Comparison of ENCODE assay signal across 10 mouse cellular contexts in genomic region chr12:110537751-110538150, GRCm38 (mm10).
DNase-seq lines count a peak whose midpoint lies in the region; ATAC-seq and TF ChIP-seq lines count a peak whose summit lies in the region.
"Had no signal": no experiment of that assay in that cellular context is flagged by ENCODE, and none has a peak within 500 bp of the region (broad histone marks: within the 10 kb centered on the region; RNA-seq: fewer than 3 reads in every experiment).

No protein-coding gene starts in this region.

- H3K27me3 ChIP-seq in kidney, adult 2 months (replicated peaks; ENCODE audit: control insufficient read depth, insufficient read depth, low read length): no peaks in the 10 kb centered on the region
- H3K27me3 ChIP-seq in kidney, postnatal 0 days (ENCODE audit: insufficient read depth, low read length): no peaks in the 10 kb centered on the region
- H3K27me3 ChIP-seq: embryonic facial prominence, embryonic 13.5 days; hindbrain, embryonic 15.5 days had no signal

- DNase-seq in kidney, adult 2 months: peak; percentile 49
- no peak for DNase-seq in kidney, adult 11 months
- peak; percentile 76 for DNase-seq in adrenal gland, postnatal 10 days
- peak; percentile 85 for DNase-seq in kidney, postnatal 0 days (ENCODE audit: low spot score)
- no peak for DNase-seq in frontal cortex, postnatal 10 days (ENCODE audit: low spot score in 2 of 2)
- no peak for DNase-seq in embryo, embryonic 11 days

- no peak for TF ChIP-seq POLR2A in kidney, adult 2 months (IDR thresholded peaks at IDR 0.05; ENCODE audit: low read depth, low read length)

- H3K4me3 ChIP-seq in kidney, adult 2 months (ENCODE audit: insufficient read depth, low read depth, low read length): no peak overlapping the region
- no peak overlapping the region for H3K4me3 ChIP-seq in brown adipose tissue, adult 24 weeks (ENCODE audit: insufficient read depth, low read depth, low read length)
- no peak overlapping the region for H3K4me3 ChIP-seq in kidney, postnatal 0 days (replicated peaks; ENCODE audit: low read depth, low read length)
- H3K4me3 ChIP-seq: embryonic facial prominence, embryonic 13.5 days; hindbrain, embryonic 15.5 days had no signal

- H3K4me2 ChIP-seq in kidney, postnatal 0 days (ENCODE audit: low read length): no peak overlapping the region
- H3K4me2 ChIP-seq: embryonic facial prominence, embryonic 13.5 days; hindbrain, embryonic 15.5 days had no signal

- peaks cover 14% of the 10 kb centered on the region; the same call in 1 of the 2 replicates for H3K4me1 ChIP-seq in kidney, adult 2 months (ENCODE audit: control insufficient read depth, insufficient read depth, low read length)
- H3K4me1 ChIP-seq in brown adipose tissue, adult 24 weeks (ENCODE audit: control insufficient read depth, insufficient read depth, insufficient read length, low read length): peaks cover 4% of the 10 kb centered on the region
- peaks cover 8% of the 10 kb centered on the region; the same call in 1 of the 2 replicates for H3K4me1 ChIP-seq in kidney, postnatal 0 days (replicated peaks; ENCODE audit: insufficient read depth, low read length)
- H3K4me1 ChIP-seq: embryonic facial prominence, embryonic 13.5 days; hindbrain, embryonic 15.5 days had no signal

- TF ChIP-seq CTCF in kidney, adult 2 months (conservative IDR thresholded peaks at IDR 0.05; ENCODE audit: insufficient read depth, insufficient read length, low read depth, low read length): no peak
- no peak for TF ChIP-seq CTCF in kidney, postnatal 0 days (IDR thresholded peaks at IDR 0.05; ENCODE audit: low read depth)

- ATAC-seq in kidney, postnatal 0 days (replicated peaks; ENCODE audit: low FRiP score, low read depth): peak; percentile 61; the same call in 1 of the 2 replicates

- no peaks in the 10 kb centered on the region for H3K36me3 ChIP-seq in kidney, adult 2 months (ENCODE audit: control insufficient read depth, insufficient read depth, low read length)
- no peaks in the 10 kb centered on the region for H3K36me3 ChIP-seq in kidney, postnatal 0 days (ENCODE audit: insufficient read depth, low read length)
- H3K36me3 ChIP-seq: hindbrain, embryonic 15.5 days had no signal

- no peak overlapping the region for H3K27ac ChIP-seq in kidney, adult 2 months (ENCODE audit: insufficient read depth, low read depth, low read length)
- peak overlapping the region; percentile 11; the same call in 1 of the 2 replicates for H3K27ac ChIP-seq in brown adipose tissue, adult 24 weeks (replicated peaks; ENCODE audit: low read depth, low read length)
- no peak overlapping the region for H3K27ac ChIP-seq in kidney, postnatal 0 days
- H3K27ac ChIP-seq: embryonic facial prominence, embryonic 13.5 days; hindbrain, embryonic 15.5 days; macrophage had no signal

- no peak overlapping the region for H3K9ac ChIP-seq in kidney, postnatal 0 days (ENCODE audit: low read depth, low read length)
- H3K9ac ChIP-seq: embryonic facial prominence, embryonic 13.5 days; hindbrain, embryonic 15.5 days had no signal

- no peaks in the 10 kb centered on the region for H3K9me3 ChIP-seq in kidney, postnatal 0 days (replicated peaks; ENCODE audit: low read length)
- H3K9me3 ChIP-seq: embryonic facial prominence, embryonic 13.5 days; hindbrain, embryonic 15.5 days had no signal

- 51% methylated on average over 8 of the region's 8 CpGs for WGBS in kidney, adult 2 months
- 34% methylated on average over 8 of the region's 8 CpGs for WGBS in kidney, postnatal 0 days

Comparison
In these comparisons a context has a peak if more than half of its experiments do, and no peak if none do; other contexts are left out.
1. DNase-seq: peak in kidney, adult 2 months (single experiment), adrenal gland, postnatal 10 days (single experiment) and kidney, postnatal 0 days (single experiment); none in kidney, adult 11 months (single experiment), frontal cortex, postnatal 10 days (0 of 2) and embryo, embryonic 11 days (single experiment).